Mouse (Mus musculus) bone marrow, adult 2 months (tissue): ENCODE data around the gene Vps16. TPM values are rescaled to one million over a fixed set of nuclear protein-coding genes. Genes with fewer than 3 reads are reported as not detected.

Experiments
- H3K27ac ChIP-seq: fragments of 200-500 bp; 2 replicates; pipeline ENCODE4 v1.5.1; 2012; ENCODE audit warnings: low read depth, mild to moderate bottlenecking, control low read depth, inconsistent platforms, low read length; ENCODE audit not compliant: control insufficient read depth, poor library complexity, insufficient read depth
- H3K4me1 ChIP-seq: fragments of 200-500 bp; 2 replicates; pipeline ENCODE4 v1.6.1; 2011; ENCODE audit warnings: low read length; ENCODE audit not compliant: control insufficient read depth, insufficient read depth
- H3K4me3 ChIP-seq: fragments of 200-500 bp; replicated peaks from 2 replicates; pipeline ENCODE3; 2011; ENCODE audit warnings: mild to moderate bottlenecking, low read depth, low read length, control low read depth; ENCODE audit not compliant: control insufficient read depth
- CTCF ChIP-seq: fragments of 200-500 bp; IDR thresholded peaks from 2 replicates; pipeline ENCODE4 v1.5.1; 2011; ENCODE audit warnings: low read length, control low read depth; ENCODE audit not compliant: control insufficient read depth, insufficient read depth
- POLR2A ChIP-seq: fragments of 200-500 bp; IDR thresholded peaks from 2 replicates; pipeline ENCODE4 v1.6.1; 2011; ENCODE audit warnings: low read depth, mild to moderate bottlenecking, control low read depth, low read length, borderline replicate concordance; ENCODE audit not compliant: control insufficient read depth
- WGBS: fragments of 180-500 bp; shearing (Covaris S2); methylation state at CpG from one replicate; pipeline ENCODE4 v1.1.7; 2018; 5-methylcytosine and 5-hydroxymethylcytosine counted together
- polyA plus RNA-seq: library from polyadenylated mRNA; stranded (reverse); fragments of >200 nt; gene quantifications from 2 replicates; pipeline ENCODE4 v1.2.4, GENCODE M21; 2011; ENCODE audit warnings: low replicate concordance; ENCODE audit not compliant: missing spikeins, insufficient read depth, insufficient read length

Gene Vps16
- polyA plus RNA-seq, 1 experiment = 195 TPM

DNA sequence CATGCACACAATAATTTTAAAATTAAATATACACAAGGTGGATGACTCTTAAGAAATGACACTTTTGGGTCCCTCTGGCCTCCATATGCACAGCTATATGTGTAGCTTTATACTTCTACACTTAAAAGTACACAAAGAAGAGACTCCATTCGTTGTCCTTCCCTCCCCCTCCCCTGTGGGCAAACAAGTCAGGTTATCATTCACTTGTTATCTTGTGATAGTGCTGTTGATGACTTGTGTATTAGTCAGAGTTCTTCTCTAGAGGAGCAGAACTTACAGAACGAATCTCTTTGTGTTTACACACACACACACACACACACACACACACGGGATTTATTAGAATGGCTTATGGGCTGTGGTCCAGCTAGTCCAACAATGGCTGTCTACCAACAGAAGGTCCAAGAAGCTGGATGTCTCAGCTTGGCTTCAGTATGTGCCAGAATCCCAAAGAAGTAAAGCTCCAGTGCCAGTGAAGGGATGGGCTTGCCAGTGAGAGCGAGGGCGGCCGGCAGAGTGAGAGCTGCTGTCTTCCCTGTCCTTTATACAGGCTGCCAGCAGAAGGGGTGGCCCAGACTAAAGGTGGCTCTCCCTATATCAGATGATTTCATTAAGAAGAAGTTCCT is 30.7 kb downstream of the Vps16 start:
- H3K4me1 ChIP-seq = no peaks in the 10 kb centered on the region; the same call in 1 of the 2 replicates
- TF ChIP-seq CTCF = no peak
- no peak for TF ChIP-seq POLR2A
- no peak overlapping the region for H3K4me3 ChIP-seq
- WGBS = 75% methylated on average over 6 of the region's 6 CpGs
- no peak overlapping the region for H3K27ac ChIP-seq

DNA sequence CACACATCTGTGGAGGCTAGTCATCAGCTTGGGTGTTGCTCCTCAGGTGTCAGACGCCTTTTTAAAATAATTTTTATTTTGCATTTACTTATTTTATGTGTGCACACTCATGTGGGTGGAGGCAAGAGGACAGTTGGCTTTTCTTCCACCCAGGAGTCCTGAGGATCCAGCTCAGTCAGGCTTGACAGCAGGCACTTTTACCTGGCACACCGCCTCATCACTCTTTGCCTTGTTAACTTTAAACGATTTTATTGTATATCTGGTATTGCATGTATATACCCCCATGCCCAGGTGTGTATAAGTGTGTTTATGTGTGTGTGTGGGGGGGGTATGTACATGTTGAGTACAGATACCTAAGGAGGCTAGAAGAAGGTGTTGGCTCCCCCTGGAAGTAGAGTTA is 33.7 kb downstream of the Vps16 start:
- H3K4me1 ChIP-seq = no peaks in the 10 kb centered on the region; the same call in 1 of the 2 replicates
- TF ChIP-seq POLR2A (no peak), CTCF (no peak)
- 83% methylated on average over 3 of the region's 3 CpGs for WGBS
- no peak overlapping the region for H3K4me3 ChIP-seq
- H3K27ac ChIP-seq = no peak overlapping the region

DNA sequence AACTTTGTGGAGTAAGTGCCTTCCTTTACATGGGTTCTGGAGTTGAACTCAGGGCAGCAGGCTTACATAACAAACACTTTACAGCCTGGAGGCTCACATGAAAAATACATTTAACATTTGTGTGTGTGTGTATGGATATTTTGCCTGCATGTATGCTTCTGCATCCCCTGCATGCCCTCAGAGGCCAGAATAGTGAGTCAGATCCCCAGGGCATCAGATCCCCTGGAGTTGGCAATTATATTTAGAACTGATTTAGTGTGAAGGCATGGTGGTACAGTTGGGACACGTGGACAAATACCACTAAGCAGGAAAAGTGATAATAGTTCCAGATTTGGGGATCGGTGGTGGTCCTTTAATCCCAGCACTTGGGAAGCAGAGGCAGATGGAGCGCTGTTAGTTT is 35.4 kb downstream of the Vps16 start:
- Histone ChIP-seq H3K27ac (no peak overlapping the region), H3K4me1 (no peaks in the 10 kb centered on the region; the same call in 1 of the 2 replicates), H3K4me3 (no peak overlapping the region)
- 87% methylated on average over 3 of the region's 3 CpGs for WGBS
- no peak for TF ChIP-seq POLR2A
- TF ChIP-seq CTCF = no peak

DNA sequence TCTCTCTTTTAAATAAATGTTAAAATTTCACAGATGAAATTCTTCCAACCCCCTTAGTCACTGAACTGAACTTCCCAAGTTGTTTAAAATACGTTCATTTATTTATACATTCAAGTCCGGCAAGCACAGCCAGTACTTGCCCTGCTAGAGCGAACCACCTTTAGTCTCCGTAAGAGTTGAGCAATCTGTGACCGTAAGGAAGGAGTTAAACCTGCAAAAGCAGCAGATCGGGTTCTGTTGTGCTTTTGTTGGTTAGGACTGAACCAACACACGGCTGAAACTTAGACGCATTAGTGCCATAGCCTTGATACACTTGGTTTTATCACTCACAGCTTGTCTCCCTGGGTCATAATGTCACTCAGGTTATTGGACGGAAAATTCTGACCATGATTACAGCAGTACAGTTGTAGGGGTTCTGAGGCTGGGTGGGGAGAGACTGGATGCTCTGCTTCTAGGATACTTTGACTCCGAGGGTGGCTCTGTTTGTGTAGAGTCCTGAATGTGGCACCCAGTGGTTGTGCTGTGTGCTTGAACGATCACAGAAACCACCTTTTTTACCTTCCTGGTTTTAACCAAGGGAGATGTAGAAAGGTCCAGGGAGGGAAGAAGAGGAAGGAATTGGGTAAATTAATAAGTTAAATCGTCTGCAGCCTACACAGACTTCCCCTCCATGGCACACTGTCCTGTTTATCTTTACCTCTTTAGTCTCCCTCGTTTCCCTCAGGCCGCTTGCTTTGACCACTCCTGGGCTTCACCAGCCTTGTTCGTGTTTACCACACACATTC is 37.3 kb downstream of the Vps16 start:
- no peak for TF ChIP-seq POLR2A
- no peak for TF ChIP-seq CTCF
- H3K27ac ChIP-seq = no peak overlapping the region
- 25% methylated on average over 15 of the region's 15 CpGs for WGBS
- H3K4me3 ChIP-seq = no peak overlapping the region
- no peaks in the 10 kb centered on the region; the same call in 1 of the 2 replicates for H3K4me1 ChIP-seq

DNA sequence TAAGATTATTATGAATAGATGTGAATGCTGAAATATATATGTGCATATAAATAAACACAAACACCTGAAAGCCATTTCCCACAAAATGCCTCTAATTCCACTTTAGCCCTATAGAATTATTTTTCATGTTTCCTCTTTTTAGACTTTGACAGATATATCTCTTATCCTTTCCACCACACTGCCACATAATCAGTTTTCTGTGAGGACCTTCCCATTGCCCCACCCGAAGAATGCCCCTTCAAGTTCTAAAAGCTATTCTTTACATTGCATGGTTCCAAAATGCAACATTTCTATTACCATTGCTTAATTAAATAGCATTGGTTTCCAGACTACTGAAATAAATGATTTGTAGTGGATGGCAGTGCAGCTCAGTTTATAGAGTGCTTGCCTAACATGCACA is 42.3 kb downstream of the Vps16 start:
- no peaks in the 10 kb centered on the region; the same call in 1 of the 2 replicates for H3K4me1 ChIP-seq
- H3K27ac ChIP-seq = no peak overlapping the region
- no peak for TF ChIP-seq POLR2A
- no peak for TF ChIP-seq CTCF
- no peak overlapping the region for H3K4me3 ChIP-seq
- WGBS = 43% methylated on average over 1 of the region's 1 CpGs

DNA sequence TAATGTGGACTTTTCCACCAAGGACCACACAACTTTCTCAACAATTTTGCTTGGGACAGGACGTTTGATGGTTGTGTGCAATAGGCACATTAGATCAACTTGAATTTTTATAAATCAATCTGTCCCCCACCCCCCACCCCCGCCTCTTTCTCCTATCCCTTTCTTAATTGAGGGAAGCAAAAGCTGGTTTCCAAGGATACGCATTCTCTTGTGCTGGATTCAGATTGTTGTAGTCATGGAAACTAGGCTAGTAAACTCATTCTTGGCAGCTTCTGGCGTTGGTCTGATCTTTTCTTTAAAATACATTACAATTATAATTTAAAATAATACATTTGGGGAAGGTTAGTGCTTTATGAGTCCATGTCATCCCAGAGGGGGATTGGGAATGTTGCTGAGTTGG is 45.2 kb downstream of the Vps16 start:
- TF ChIP-seq POLR2A (no peak), CTCF (no peak)
- 71% methylated on average over 4 of the region's 4 CpGs for WGBS
- Histone ChIP-seq H3K4me3 (no peak overlapping the region), H3K4me1 (peaks cover 2% of the 10 kb centered on the region; the same call in 1 of the 2 replicates), H3K27ac (no peak overlapping the region)

DNA sequence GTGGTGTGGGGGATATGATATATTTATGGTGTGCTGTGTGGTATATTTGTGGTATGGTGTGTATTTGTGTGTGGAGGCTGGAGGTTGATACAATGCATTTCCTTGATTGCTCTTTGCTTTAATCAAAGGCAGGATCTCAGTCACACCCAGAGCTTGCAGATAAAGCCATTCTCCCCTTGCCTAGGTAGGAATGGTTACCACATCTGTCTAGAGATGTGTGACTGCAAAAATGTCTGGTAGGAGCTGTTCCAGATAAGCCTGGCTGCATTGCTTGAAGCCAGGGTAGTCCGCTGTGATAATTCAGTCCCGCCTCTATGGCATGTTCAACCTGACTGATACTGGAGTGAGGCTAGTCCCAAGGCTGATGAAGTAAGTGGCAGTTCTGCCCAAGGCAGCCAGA is 45.8 kb downstream of the Vps16 start:
- H3K4me3 ChIP-seq = no peak overlapping the region
- no peak for TF ChIP-seq POLR2A
- no peak for TF ChIP-seq CTCF
- no peak overlapping the region for H3K27ac ChIP-seq
- WGBS = 51% methylated on average over 2 of the region's 2 CpGs
- peaks cover 2% of the 10 kb centered on the region; the same call in 1 of the 2 replicates for H3K4me1 ChIP-seq

DNA sequence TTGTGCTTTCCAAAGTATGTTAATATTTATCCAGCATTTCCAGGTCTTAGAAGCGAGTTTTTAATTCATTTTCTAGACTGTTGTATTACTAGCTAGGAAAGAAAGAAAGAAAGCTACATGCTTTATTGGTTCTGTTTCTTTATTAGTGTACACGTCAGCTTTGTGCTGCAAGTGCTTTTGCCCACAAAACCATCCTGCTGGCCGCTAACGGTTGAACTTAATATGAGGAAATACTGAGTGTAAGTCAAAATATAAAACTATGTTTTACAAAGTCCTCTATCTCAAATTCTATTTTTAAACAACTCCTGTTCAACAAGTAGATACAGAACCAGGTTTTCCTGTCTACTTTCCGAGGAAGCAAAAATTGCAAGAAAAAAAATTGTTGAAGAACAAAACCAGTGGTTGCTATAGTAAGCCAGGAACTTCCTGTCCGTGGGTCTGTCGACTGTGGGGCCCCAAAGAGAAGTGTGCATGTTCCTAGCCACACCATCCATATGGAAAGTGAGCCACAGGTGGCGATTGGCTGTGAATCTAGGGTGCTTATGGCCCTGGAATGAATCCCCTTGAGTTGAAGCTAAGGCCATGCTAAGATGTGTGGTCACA is 48.9 kb downstream of the Vps16 start:
- no peak overlapping the region for H3K27ac ChIP-seq
- H3K4me1 ChIP-seq = peaks cover 2% of the 10 kb centered on the region; the same call in 1 of the 2 replicates
- H3K4me3 ChIP-seq = no peak overlapping the region
- WGBS = 4% methylated on average over 8 of the region's 8 CpGs
- no peak for TF ChIP-seq POLR2A
- no peak for TF ChIP-seq CTCF
